Mouse (Mus musculus): ENCODE data around the gene Abhd15.

The Abhd15 gene

DNA sequence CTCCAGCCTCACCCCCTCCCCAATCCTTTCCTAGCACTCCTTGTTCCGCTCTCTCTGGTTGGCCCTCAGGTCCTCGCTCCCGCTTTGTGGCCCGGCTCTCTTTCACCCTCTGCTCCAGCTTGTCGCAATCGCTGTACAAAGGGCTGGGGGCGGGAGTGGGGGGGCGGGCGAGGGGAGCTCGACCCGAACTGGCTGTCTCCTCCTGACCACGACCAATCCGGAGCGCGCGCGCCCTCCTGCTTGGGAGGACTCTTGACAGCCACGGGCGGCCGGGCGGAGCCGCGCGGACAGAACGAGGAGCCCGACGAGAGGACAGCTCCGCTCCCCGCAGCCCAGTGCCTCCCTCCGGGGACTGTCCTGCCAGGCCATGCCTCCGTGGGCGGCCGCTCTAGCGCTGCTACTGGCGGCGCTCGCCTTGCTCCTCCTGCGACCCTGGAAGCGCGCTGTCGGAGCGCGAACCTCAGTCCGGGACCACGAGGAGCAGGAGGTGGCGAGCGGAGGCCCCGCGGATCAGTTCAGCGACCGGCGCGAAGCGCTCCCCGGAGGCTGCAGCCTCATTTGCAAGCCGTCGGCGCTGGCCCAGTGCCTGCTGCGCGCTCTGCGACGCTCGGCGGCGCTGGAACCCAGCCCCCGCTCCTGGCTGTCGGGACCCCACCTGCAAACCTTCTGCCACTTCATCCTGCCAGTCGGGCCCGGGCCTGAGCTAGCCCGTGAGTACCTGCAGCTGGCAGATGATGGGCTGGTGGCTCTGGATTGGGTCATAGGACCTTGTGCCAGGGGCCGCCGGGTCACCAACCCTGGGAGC, at the start of gene Abhd15:
TSS of gene Abhd15 (plus strand) at position 290 of the 805 bp plus-strand sequence.
- peak; percentile 92 for DNase-seq

GRCm38 (mm10) chr11:77466544-77466943, 48.4 kb upstream of the Abhd15 start:
- no peak for DNase-seq

GRCm38 (mm10) chr11:77467157-77467556, 47.8 kb upstream of the Abhd15 start:
- DNase-seq, result peak; percentile 60

GRCm38 (mm10) chr11:77467784-77468183, 47.1 kb upstream of the Abhd15 start:
- peak; percentile 79 for DNase-seq

- DNase-seq, result no peak
These were observed 46.5 kb upstream of the Abhd15 start for GRCm38 (mm10) chr11:77468397-77468796.

DNA sequence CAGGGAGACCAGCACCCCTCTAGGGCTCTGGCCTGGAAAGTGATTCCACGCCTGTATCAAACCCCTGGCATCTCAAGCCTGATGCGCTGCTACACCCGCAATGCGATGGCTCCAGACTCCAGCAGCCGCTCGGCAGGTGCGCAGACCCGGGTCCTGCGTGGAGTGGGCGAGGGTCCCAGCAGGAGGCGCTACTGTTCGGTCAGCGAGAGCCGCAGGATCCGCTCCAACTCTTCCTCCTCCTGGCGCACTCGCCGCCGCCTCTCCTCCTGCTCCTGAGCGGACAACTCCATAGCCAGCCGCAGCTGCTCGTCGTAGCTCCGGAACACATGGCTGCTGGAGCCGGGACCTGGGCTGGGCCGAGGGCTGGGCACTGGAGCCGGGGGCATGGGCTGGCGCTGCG, 43.5 kb upstream of the Abhd15 start:
- DNase-seq, result no peak

GRCm38 (mm10) chr11:77472775-77473174, 42.1 kb upstream of the Abhd15 start:
- DNase-seq, result no peak

DNA sequence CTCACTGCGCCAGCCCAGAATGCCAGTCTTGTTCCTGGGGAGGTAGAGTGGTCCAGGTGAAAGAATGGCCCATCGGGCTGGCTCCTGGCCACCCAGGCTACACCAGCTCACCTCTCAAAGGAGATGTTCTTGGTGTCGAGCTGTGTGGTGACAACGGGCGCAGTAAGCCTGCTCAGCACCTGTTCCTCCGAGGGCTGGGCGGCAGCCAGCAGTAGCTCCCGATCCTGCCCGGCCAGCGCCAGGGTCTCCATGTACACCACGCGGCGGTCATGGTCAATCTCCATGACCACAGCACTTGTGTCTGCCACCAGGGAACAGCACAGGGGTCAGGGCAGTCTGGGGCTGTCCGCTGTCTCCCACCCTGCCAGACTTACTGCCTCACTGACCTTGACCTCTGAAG, 38.7 kb upstream of the Abhd15 start:
- DNase-seq, result no peak

DNA sequence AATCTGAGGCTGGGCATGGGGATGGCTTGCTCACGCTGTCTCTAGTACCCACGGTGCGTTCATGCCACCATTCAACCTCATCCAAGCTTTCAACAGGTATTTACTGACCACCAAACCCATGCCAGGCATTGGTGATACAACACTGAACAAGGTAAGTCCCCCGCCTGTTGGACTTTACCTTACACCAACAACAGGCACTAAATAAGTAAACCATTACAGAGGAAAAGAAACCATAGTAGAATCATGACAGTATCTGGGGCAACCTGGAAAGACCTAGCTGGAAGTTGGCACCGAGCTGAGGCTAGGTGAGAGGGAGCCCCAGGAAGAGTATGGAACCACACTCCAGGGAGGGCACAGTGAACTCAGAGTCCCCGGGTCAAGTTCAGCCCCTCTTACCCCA, 38.0 kb upstream of the Abhd15 start:
- DNase-seq, result no peak

- DNase-seq, result no peak
These were observed 31.9 kb upstream of the Abhd15 start for GRCm38 (mm10) chr11:77483043-77483442.

DNA sequence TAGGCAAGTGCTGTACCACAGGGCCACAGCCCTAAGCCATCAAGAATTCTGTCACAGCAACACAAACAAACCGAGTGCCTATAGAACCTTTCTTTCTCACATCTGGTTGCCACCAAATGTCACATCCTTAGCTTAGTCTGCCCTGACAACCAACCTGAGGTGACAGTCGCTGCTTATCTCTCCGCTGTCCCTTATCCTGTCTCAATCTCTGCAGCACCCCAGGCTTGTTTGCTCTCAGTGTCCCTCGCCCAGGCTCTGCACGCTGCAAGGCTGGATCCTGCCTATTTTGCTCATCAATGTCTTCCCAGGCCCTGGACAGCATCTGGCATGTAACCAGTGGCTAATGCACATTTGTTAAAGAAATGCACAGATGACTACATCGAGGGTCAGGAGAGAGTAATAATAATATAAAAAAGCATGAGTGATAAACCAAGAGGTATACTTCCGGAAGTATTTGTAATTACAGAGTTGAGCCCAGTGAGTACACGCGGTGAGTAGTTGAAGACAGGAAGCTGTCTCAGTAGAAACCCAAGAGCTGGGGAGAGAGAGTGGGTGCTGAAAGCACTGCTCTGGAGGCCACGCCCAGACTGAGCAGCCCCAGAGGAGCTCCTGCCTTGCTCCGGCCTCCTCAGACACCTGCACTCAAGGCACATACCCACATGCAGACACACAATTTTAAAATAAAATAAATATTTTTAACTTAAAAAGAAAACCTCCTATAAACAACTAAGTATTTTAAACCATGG, 31.2 kb upstream of the Abhd15 start:
- no peak for DNase-seq

DNA sequence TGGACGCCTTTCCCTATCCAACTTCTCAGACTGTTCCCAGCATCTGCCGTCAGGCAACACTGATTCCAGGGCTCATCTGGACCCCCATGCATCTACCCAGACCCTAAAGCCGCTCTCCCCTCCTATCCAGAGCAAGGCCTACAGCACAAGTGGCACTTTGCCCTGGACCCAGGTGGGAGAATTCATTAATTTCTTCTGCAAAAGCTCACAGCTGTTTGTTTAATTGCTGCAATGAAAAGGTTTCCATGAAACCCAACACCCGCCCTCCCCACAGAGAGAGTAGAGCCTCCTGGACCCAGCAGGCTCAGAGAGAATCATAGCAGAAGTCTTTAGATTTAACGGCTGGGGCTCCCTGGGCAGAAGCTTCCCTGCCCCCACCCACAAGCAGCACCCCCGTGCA, 29.7 kb upstream of the Abhd15 start:
- DNase-seq, result no peak

DNA sequence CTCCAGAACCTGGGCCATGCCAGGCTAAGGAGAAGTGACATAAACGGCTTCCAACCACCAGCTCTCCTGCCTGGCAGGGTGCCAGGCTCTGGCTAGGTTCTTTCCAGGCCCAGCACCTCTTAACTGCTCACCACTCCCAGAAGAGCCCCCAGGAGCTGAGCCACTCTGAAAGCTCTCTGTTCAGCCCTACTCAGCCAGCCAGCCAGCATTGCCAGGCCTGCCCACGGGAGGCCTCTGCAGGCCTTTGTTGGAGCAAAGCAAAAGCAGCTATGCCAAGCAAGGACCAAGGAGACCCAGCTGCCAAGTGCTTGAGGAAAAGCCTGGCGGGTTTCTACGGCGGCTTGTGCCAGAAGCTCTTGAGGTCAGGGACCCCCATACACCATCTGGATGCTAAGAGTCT, 28.1 kb upstream of the Abhd15 start:
- peak; percentile 49 for DNase-seq

DNA sequence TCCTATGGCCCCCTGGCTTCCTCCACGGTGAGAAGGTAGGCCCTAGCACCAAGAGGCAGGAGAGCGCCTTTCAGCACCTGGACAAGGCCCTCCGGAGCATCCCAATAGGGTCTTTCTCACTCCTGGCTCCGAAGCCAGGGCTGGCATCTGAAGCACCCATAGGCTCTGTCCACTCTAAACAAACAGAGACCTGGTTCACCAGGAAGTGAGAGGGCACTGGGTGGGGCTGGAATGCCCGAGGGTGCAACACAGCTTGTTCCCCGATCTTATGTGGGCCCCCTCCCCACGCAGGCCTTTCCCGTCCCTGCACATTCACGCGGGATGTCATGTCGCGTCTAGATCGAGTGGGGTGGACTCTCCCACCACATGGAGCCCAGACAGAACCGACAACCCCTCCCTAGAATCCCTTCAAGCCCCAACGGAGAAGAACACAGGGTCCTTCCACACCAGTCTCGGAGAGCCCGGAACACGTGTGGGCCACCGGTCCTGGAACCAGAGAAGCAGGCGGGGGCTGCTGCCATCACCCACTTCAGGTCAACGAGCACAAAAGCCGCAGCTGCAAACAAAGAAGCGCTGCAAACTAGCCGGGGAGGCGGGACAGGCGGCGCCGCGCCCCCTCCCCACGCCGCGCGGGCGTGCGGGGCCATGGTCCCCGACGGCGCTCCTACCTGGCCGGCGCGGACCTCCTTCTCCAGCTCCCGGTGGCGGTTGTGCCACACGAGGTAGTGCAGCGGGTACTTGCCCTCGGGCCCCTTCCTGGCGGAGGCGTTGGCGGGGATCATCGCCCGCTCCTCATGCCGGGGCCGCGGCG, 25.9 kb upstream of the Abhd15 start:
- peak; percentile 60 for DNase-seq

DNA sequence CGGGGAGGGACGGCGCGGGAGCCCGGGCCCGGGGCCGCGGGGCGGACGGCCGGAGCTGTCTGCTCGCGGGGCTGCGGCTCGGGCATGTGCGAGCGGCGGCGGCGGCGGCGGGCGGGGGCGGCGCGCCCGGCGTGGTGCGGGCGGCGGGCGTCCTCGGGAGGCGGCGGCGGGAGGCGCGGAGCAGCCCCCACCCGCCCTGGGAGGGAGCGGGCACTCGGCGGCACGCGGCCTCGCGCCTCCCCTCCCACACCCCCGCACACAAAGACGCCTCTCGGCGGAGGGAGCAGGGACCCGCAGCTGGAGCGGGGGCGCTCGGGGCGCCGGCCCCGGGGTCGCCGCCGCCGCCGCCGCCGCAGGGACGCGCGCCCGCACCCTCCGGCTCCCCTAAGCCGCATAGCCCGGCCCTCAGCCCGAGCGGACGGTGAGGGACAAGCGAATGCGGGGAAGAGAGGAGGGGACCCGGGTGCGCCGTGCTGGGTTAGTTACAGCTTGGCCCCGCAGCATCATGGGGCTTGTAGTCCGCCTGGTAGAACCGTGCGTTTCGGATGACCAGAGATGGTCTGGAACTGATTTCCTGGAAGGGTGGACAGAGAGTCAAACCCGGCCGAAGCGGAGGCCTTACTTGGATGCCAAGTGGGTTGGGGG, 25.2 kb upstream of the Abhd15 start, which contains the start of gene Ankrd13b:
TSS of gene Ankrd13b (minus strand) at position 88 of the 645 bp plus-strand sequence.
- DNase-seq, result peak; percentile 89

DNA sequence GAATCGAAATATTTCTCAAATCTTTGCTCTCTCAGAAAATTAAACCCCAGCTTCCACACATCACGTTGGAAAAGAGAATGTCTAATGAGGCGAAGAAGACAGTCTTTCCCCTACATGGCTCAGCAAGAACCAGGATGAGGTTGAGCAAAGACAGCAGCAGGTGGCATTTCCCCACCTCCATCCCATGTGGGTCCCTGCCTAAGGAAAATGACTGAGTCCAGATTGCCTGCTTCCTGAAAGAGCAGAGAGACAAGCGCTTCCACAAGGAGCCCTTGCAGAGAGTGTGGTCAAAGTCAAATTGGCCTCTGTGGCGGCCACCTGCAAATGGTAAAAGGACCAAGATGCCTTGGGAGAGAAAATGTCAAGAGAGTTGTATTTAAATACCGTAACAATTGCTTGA, 24.5 kb upstream of the Abhd15 start:
- DNase-seq, result no peak

GRCm38 (mm10) chr11:77491123-77491501, 23.8 kb upstream of the Abhd15 start:
- DNase-seq, result peak; percentile 96

- peak; percentile 85 for DNase-seq
These were observed 23.2 kb upstream of the Abhd15 start for GRCm38 (mm10) chr11:77491502-77492291.

DNA sequence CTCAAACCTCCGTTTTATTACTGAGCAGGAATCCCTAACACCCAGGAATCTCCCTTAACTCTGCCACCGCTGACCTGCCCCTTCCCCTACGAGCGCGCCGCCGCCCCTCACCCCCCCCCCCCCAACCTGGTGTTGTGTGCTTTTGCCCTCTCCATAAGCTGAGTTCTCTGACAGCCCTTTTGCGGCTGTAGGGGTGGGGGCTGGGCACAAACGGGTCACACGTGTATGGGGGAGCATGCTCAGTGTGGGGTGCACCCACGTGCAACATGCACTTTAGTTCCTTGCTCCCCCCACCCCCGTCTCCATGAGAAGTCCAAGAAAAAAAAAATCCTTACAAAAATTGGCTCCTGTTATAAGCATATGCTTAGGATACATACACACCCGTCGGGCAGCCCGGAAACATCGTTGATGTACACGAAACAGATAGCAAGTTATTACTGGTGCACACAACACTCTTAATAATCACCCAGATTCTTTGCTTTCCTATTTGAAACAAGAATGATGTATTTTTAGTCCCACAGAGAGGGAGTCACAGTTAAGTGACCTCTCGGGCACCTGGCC, 22.5 kb upstream of the Abhd15 start:
- peak; percentile 33 for DNase-seq

- DNase-seq, result peak; percentile 96
These were observed 22.0 kb upstream of the Abhd15 start for GRCm38 (mm10) chr11:77492911-77493332.

All from retina, postnatal 1 day (tissue).